Mouse (Mus musculus) embryonic fibroblast, embryonic 13.5 days (primary cell): ENCODE data around the gene Herc1. TPM values are rescaled to one million over a fixed set of nuclear protein-coding genes. Genes with fewer than 3 reads are reported as not detected.

Experiments used
- H3K27ac ChIP-seq: 2 replicates; pipeline ENCODE4 v1.5.1; 2012; ENCODE audit warnings: low read length, control low read depth, inconsistent platforms; ENCODE audit not compliant: insufficient read depth
- H3K4me1 ChIP-seq: 2 replicates; pipeline ENCODE4 v1.6.1; 2011; ENCODE audit warnings: low read length; ENCODE audit not compliant: control insufficient read depth, insufficient read depth
- H3K4me3 ChIP-seq: 2 replicates; pipeline ENCODE4 v1.5.1; 2011; ENCODE audit warnings: mild to moderate bottlenecking, control low read depth, low read length; ENCODE audit not compliant: insufficient read depth
- CTCF ChIP-seq: IDR thresholded peaks from 2 replicates; pipeline ENCODE4 v1.5.1; 2011; ENCODE audit warnings: mild to moderate bottlenecking, control low read depth, low read length, moderate library complexity, borderline replicate concordance; ENCODE audit not compliant: insufficient read depth
- POLR2A ChIP-seq: IDR thresholded peaks from 2 replicates; pipeline ENCODE4 v1.6.1; 2011; ENCODE audit warnings: low read depth, mild to moderate bottlenecking, control low read depth, low read length, moderate library complexity
- polyA plus RNA-seq: library from polyadenylated mRNA; stranded (reverse); fragments of >200 nt; gene quantifications from 2 replicates; pipeline ENCODE4 v1.2.4, GENCODE M21; 2011; ENCODE audit warnings: low read depth; ENCODE audit not compliant: missing spikeins, insufficient read length

Herc1 gene
- polyA plus RNA-seq: 28.3 and 34.9 TPM in 2 replicates

DNA sequence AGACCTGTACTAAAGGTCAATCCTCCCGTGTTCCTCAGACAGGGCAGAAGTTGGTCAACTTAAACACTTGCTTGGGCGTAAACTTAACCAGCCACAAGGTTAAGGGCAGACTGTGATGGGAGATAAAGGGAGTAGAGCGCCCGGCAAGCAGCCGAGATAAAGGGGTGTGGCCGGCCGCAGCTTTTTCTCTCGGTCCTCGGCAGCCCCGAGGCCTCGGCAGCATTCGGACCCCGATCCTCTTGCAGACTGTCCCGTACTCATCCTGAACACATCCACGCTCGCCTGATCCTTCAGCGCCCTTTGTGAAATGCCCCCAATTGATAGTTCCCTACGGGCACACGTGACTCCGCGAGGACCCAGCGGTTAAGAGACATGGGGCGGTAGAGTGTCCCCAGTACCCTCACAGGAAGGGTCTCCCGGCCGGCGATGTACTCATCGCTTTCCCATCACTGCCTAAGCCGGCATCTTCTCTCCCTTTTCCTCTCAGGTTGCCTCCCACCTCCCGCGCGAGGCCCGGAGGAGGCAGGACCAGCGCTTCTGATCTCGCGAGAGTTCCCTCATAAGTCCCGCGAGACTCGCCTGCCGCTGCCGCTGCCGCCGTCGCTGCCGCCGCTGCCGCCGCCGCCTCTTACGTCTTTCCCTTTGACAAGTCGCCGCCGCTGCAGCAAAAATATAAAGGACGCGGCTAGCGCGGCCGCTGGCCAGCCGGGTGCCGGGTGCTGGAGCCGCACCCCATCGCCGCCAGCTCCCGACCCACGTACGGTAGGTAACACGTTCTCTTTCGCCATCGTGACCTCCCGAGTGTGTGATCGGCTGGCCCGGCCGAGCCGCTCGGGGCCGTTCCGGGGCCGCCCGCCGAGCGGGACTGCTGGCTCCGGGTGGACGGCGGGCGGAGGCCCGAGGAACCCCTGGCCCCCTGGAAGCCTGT, at the start of gene Herc1:
Gene Herc1 (plus strand): TSS at position 591 of the 928 bp plus-strand sequence.
- Histone ChIP-seq H3K27ac (peak within 1 kb of the TSS; percentile 59), H3K4me1 (no peaks in the 10 kb centered on the region; the same call in 1 of the 2 replicates), H3K4me3 (peak within 1 kb of the TSS; percentile 57)
- TF ChIP-seq POLR2A (peak; percentile 91), CTCF (no peak)

DNA sequence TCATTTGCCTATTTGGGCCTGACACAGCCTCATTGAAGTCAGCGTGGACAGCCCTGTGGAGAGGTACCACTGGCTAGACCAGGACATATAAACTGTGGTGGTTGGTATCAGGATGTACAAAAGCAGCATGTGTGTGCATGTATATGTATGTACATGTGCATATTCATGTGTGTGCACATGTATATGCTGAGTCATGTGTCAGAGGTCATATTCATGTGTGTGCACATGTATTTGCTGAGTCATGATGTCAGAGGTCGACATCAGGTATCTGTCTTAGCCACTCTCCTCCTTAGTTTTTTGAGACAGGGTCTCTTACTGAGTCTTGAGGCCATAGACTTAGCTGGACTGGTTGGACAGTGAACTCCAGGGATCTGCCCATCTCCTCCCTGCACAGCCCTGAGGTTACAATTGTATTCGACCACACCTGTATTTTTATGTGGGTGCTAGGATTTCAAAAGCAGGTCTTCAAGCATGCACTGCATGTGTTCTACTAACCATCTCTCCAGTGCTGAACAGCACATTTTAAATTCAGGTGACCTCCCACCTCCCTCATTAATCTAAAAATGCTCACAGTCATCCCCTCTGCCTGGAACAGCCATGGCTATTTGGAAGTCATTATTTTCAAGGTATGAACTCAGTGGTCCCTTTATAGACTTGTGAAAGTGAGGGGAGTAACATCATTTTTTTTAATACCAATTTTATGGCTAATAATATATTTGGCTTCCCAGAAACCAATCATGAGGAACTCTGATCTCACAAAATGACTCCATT, 45.7 kb upstream of the Herc1 start:
- H3K27ac ChIP-seq: no peak overlapping the region
- TF ChIP-seq POLR2A (no peak), CTCF (no peak)
- H3K4me1 ChIP-seq: no peaks in the 10 kb centered on the region
- no peak overlapping the region for H3K4me3 ChIP-seq

DNA sequence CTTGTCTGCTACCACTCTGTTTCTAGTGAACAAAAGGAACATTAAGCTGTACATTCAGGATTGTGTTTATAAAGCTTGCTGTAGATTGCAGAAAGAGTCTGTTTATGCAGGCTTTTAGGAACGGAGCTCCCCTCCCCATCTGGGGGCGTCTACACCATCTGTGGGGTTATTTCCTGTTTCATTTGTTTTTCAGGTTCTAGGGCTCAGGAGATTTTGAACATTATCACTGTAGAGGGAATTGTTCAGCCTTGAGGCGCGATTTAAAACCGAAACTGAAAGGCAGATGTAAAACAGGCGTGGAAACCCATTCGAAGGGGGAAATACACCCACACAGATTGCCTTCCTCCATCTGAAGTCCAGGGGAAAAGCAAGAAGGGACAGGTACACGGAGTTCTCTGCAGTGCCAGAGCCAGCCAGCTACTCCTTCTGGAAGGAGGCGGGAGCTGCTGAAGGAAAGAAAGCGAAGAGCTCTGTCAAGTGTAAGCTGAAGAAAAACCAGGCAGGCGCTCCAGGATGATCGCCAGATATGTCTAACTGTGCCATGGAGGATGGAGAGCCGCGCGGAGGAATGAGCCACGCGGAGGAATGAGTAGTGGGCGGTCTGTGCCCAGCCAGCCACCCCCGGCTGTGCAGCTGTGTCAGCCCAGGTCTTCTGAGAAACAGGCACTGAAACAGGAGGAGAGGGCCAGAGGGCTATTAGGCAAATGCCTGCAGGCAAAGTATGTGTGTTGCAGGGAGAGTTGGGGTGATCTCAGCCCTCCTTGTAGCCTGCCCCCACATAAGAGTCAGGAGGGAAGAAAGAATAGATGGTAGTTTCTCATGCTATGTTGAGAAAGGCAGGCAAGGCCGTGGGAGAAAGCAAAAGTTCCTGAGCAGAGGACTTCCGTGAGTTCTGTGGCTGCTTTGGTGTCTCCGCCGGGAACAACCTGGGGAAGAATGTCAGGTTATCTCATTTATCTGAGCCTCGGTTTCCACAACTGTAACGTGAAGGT, 44.8 kb upstream of the Herc1 start:
- H3K4me1 ChIP-seq: no peaks in the 10 kb centered on the region
- TF ChIP-seq POLR2A (no peak), CTCF (no peak)
- H3K27ac ChIP-seq: no peak overlapping the region
- H3K4me3 ChIP-seq: peak overlapping the region; percentile 32

DNA sequence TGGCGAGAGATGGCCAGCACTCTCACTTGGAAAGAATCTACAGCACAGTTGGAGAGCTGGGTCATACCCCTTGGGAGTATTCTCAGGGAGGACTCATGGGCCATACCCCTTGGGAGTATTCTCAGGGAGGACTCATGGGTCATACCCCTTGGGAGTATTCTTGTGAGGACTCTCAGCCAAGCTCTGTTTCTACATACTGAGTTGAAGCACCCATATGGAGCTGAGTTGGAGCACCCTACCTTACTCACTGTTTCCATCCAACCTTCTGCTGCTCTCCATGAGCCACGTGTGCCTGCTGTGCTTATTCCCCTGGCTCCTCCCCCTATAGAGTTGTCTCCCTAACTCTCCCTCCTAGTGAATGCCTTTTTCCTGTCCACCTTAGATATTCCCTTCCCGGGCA, 43.8 kb upstream of the Herc1 start:
- no peak for TF ChIP-seq CTCF
- TF ChIP-seq POLR2A: no peak
- Histone ChIP-seq H3K4me1 (no peaks in the 10 kb centered on the region), H3K27ac (no peak overlapping the region), H3K4me3 (no peak overlapping the region)

DNA sequence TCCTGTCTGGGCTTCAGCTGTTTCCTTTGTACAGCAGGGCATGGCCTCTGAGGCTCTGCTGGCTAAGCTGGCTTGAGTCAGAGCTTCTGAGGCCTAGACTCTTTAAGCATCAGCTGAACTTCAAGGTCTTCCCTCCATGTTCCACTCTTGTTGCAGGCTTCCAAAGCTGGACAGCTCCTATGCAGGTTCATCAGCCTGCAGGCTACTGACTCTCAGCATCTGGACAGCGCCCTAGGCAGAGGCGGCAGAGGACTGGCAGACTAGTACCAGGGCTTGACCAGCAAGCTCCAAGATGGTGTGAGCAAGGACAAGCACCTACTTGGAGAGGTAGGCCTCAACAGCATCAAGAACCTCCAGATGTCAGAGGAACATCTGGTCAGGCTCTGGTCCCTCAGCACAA, 42.9 kb upstream of the Herc1 start:
- Histone ChIP-seq H3K4me1 (no peaks in the 10 kb centered on the region), H3K27ac (no peak overlapping the region), H3K4me3 (no peak overlapping the region)
- TF ChIP-seq CTCF: no peak

DNA sequence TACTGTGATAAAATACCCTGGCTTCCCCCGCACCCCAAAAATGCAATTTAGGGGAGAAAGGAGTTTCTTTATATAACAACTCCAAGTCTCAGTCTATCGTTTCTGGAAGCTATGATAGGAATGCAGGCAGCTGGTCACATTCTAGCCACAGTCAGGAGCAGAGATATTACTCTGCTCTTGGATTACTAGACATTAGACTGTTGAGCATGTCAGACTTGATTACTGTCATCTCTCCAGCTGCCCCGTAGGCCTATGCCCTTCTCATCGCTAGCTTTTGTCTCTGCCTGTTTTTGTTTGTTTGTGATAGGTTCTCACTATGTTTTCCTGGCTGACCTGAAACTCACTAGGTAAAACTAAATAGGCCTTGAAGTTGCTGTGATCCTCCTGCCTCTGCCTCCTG, 41.5 kb upstream of the Herc1 start:
- H3K4me1 ChIP-seq: no peaks in the 10 kb centered on the region
- H3K27ac ChIP-seq: no peak overlapping the region
- H3K4me3 ChIP-seq: no peak overlapping the region
- no peak for TF ChIP-seq POLR2A
- no peak for TF ChIP-seq CTCF

DNA sequence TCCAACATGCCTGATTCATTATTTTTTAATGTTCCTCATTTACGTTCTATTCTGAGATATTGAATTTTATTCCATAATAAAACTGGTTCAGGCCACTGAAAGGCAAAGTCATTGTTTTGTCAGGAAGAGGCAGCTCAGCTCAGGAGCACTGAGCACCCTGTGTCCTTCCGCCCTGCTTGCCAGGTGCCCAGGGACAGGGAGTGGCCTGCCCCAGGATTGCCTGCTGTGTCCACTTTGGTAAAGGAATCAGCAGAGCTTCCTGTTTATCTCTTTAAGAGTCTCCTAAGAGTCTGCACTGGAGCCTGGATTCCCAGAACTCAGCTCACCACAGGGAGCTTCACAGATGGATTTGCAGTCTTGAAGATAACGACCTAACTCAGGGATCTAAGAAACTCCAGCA, 38.8 kb upstream of the Herc1 start:
- H3K27ac ChIP-seq: no peak overlapping the region
- no peak overlapping the region for H3K4me3 ChIP-seq
- TF ChIP-seq CTCF: no peak
- TF ChIP-seq POLR2A: no peak
- no peaks in the 10 kb centered on the region for H3K4me1 ChIP-seq

DNA sequence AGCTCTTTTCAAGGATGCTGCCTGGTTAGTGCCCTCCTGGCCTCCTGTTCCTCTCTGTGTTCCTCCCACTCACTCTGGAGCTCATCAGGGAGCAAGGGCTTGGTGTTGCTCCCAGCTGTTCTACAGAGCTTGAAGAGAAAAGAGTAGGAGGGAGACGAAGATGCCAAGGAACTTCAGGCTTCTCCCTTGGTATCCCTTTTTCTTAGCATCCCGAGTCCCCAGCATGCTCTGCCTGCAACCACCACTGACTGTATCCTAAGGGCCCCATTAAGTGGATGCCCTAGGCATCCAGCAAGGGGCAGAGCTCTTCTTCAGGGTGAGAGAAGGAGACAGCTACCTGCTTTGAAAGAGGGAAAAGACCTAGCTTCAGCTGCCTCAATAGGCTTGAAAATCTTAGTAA, 33.6 kb upstream of the Herc1 start:
- TF ChIP-seq POLR2A (no peak), CTCF (no peak)
- H3K4me1 ChIP-seq: no peaks in the 10 kb centered on the region
- no peak overlapping the region for H3K4me3 ChIP-seq
- no peak overlapping the region for H3K27ac ChIP-seq

DNA sequence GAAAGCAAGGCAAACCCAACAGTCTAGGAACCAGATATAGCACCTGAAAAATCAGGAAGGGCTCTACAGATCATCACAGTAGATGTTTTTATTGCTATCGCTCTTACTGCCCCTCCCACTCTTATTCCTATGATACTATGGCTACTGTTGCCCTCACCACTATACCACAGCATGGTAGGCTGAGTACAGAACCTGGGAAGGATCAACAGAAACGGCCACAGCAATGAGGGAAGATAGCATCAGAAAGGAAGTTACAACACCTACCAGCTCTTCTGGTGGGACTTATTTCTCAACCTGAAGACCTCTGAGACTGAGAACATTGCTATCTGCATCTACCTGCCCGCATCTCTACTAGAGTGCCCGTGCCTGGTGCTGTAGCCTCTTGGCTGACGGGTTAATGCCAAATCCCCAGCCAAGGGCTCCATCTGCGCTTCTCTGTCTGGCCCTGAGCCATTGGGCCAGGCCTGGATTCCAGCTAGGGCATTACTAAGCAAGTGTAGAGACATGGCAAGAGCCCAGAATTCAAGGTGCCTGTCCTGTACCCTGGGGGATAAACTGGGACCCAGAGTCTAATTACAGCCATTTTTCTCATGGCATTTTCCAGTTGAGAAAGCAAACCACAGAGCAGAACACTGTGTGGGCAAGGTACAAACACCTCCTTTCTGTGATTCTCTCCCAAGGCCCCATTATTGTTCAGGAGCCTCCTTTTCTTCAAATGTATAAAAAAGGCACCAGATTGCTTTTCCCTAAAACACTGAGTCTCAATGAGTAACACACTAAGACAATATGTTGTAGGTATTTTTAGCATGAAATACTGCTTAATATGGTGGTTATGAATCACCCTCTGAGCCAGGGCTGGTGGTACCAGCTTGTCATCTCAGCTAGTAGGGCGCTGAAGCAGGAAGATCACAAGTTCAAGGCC, 28.0 kb upstream of the Herc1 start:
- H3K27ac ChIP-seq: no peak overlapping the region
- TF ChIP-seq CTCF (no peak), POLR2A (no peak)
- H3K4me3 ChIP-seq: no peak overlapping the region
- H3K4me1 ChIP-seq: no peaks in the 10 kb centered on the region
